Mouse (Mus musculus): ENCODE data around the gene Rcor3. TPM values are rescaled to one million over a fixed set of nuclear protein-coding genes. Genes with fewer than 3 reads are reported as not detected.

Rcor3 gene
- total RNA-seq, 1 experiment: 3.7 TPM

- Histone ChIP-seq H3K36me3 (ENCODE audit: control insufficient read depth, insufficient read depth, low read length, poor library complexity, severe bottlenecking) (no peaks in the 10 kb centered on the region), H3K4me3 (ENCODE audit: insufficient read depth in 1 of 2, low read depth in 1 of 2, low read length in 2 of 2, poor library complexity in 1 of 2, severe bottlenecking in 1 of 2) (no peak overlapping the region), H3K9me3 (ENCODE audit: control insufficient read depth, insufficient read depth, low read depth, low read length) (no peaks in the 10 kb centered on the region), H3K4me1 (ENCODE audit: control insufficient read depth in 2 of 2, insufficient read depth in 2 of 2, low read length in 2 of 2, poor library complexity in 1 of 2) (no peaks in the 10 kb centered on the region), H3K27ac (ENCODE audit: insufficient read depth, low read depth, low read length, poor library complexity, severe bottlenecking) (no peak overlapping the region), H3K9ac (ENCODE audit: insufficient read depth, low read depth, low read length, poor library complexity, severe bottlenecking) (no peak overlapping the region)
- in situ Hi-C loops (cut with MboI; ENCODE audit: low sequenced_read_pairs in 2 of 2, unreplicated experiment in 2 of 2): no loop called here
- TF ChIP-seq CHD2 (IDR thresholded peaks at IDR 0.05; ENCODE audit: low read depth, low read length) (no peak), MAFK (IDR thresholded peaks at IDR 0.05; ENCODE audit: insufficient read depth, low read depth, low read length) (no peak), ZC3H11A (IDR thresholded peaks at IDR 0.05; ENCODE audit: borderline replicate concordance, low read depth, low read length) (no peak), HCFC1 (IDR thresholded peaks at IDR 0.05; ENCODE audit: borderline replicate concordance, insufficient read depth, low read length) (no peak), ZNF384 (IDR thresholded peaks at IDR 0.05; ENCODE audit: low read depth, low read length) (no peak)
- no peak for DNase-seq (ENCODE audit: low read depth, low spot score)
These were observed 74.5 kb downstream of the Rcor3 start for GRCm38 (mm10) chr1:192063209-192063946.

GRCm38 (mm10) chr1:192062682-192063081 is 75.2 kb downstream of the Rcor3 start:
- no peaks in the 10 kb centered on the region for H3K36me3 ChIP-seq (ENCODE audit: control insufficient read depth, insufficient read depth, low read length, poor library complexity, severe bottlenecking)
- no peak overlapping the region for H3K9ac ChIP-seq (ENCODE audit: insufficient read depth, low read depth, low read length, poor library complexity, severe bottlenecking)
- in situ Hi-C loops (cut with MboI; ENCODE audit: low sequenced_read_pairs in 2 of 2, unreplicated experiment in 2 of 2): no loop called here
- H3K27ac ChIP-seq (ENCODE audit: insufficient read depth, low read depth, low read length, poor library complexity, severe bottlenecking): no peak overlapping the region
- no peak for DNase-seq (ENCODE audit: low read depth, low spot score)
- no peak overlapping the region for H3K4me3 ChIP-seq (ENCODE audit: insufficient read depth in 1 of 2, low read depth in 1 of 2, low read length in 2 of 2, poor library complexity in 1 of 2, severe bottlenecking in 1 of 2)
- no peak for TF ChIP-seq ZC3H11A (IDR thresholded peaks at IDR 0.05; ENCODE audit: borderline replicate concordance, low read depth, low read length)
- TF ChIP-seq CHD2 (IDR thresholded peaks at IDR 0.05; ENCODE audit: low read depth, low read length): no peak
- TF ChIP-seq MAFK (IDR thresholded peaks at IDR 0.05; ENCODE audit: insufficient read depth, low read depth, low read length): no peak
- no peak for TF ChIP-seq HCFC1 (IDR thresholded peaks at IDR 0.05; ENCODE audit: borderline replicate concordance, insufficient read depth, low read length)
- no peak for TF ChIP-seq ZNF384 (IDR thresholded peaks at IDR 0.05; ENCODE audit: low read depth, low read length)
- no peaks in the 10 kb centered on the region for H3K9me3 ChIP-seq (ENCODE audit: control insufficient read depth, insufficient read depth, low read depth, low read length)
- no peaks in the 10 kb centered on the region for H3K4me1 ChIP-seq (ENCODE audit: control insufficient read depth in 2 of 2, insufficient read depth in 2 of 2, low read length in 2 of 2, poor library complexity in 1 of 2)

DNA sequence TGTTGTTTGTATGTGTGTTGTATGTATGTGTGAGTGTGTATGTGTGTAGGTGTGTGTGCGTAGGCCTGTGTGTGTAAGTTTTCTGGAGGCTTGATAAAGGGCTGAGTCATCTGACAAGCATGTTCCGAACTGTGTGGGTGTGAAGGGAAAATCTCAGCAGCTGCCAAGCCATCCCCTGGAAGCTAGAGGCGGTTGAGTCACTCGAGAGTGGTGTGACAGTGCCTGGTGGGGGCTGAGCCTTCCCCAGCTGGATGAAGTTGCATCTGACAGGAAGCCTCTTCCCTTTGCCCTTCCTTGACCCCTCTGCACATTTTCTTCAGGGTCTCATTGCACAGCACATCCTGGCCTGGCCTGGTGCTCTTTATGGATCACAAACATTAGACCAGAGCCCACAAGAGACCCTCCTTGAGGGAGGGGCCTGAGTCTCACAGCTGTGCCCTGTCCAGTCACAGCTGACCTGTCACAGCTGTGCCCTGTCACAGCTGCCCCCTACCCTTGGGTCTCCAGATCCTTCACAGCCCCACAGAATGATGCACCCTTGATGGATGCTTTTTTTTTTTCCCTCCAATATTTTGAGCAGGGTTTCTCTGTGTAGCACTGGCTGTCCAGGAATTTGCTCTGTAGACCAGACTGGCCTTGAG is 76.1 kb downstream of the Rcor3 start:
- TF ChIP-seq ZC3H11A (IDR thresholded peaks at IDR 0.05; ENCODE audit: borderline replicate concordance, low read depth, low read length): no peak
- TF ChIP-seq MAFK (IDR thresholded peaks at IDR 0.05; ENCODE audit: insufficient read depth, low read depth, low read length): no peak
- no peak for TF ChIP-seq ZNF384 (IDR thresholded peaks at IDR 0.05; ENCODE audit: low read depth, low read length)
- TF ChIP-seq CHD2 (IDR thresholded peaks at IDR 0.05; ENCODE audit: low read depth, low read length): no peak
- TF ChIP-seq HCFC1 (IDR thresholded peaks at IDR 0.05; ENCODE audit: borderline replicate concordance, insufficient read depth, low read length): no peak
- in situ Hi-C loops (cut with MboI; ENCODE audit: low sequenced_read_pairs in 2 of 2, unreplicated experiment in 2 of 2): no loop called here
- DNase-seq (ENCODE audit: low read depth, low spot score): no peak

DNA sequence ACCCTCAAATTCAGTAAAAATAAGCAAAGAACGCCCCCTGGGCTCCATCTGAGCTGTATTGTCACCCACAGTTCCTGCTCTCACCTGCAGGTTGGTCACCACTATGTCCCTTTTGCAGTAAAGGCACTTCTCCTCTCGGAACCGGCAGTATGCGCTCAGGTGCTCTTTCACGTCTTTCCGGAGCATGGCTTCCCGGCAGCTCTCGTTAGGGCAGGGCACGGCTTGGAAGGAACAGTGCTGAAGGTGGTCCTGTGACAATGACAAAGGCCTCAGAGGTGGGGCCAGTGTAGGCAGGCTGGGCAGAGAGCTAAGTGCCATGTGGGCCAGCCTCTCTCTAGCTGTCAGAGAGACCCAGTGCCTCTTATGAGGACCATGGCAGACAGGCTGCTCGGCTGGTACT is 79.0 kb downstream of the Rcor3 start:
- TF ChIP-seq ZNF384 (IDR thresholded peaks at IDR 0.05; ENCODE audit: low read depth, low read length): no peak
- TF ChIP-seq MAFK (IDR thresholded peaks at IDR 0.05; ENCODE audit: insufficient read depth, low read depth, low read length): no peak
- no peaks in the 10 kb centered on the region for H3K4me1 ChIP-seq (ENCODE audit: control insufficient read depth in 2 of 2, insufficient read depth in 2 of 2, low read length in 2 of 2, poor library complexity in 1 of 2)
- no peaks in the 10 kb centered on the region for H3K36me3 ChIP-seq (ENCODE audit: control insufficient read depth, insufficient read depth, low read length, poor library complexity, severe bottlenecking)
- no peak for DNase-seq (ENCODE audit: low read depth, low spot score)
- in situ Hi-C loops (cut with MboI; ENCODE audit: low sequenced_read_pairs in 2 of 2, unreplicated experiment in 2 of 2): no loop called here
- H3K27ac ChIP-seq (ENCODE audit: insufficient read depth, low read depth, low read length, poor library complexity, severe bottlenecking): no peak overlapping the region
- no peak overlapping the region for H3K9ac ChIP-seq (ENCODE audit: insufficient read depth, low read depth, low read length, poor library complexity, severe bottlenecking)
- no peaks in the 10 kb centered on the region for H3K9me3 ChIP-seq (ENCODE audit: control insufficient read depth, insufficient read depth, low read depth, low read length)
- H3K4me3 ChIP-seq (ENCODE audit: insufficient read depth in 1 of 2, low read depth in 1 of 2, low read length in 2 of 2, poor library complexity in 1 of 2, severe bottlenecking in 1 of 2): no peak overlapping the region

More for the DNA sequence above, 76.1 kb downstream of the Rcor3 start:
- Histone ChIP-seq H3K36me3 (ENCODE audit: control insufficient read depth, insufficient read depth, low read length, poor library complexity, severe bottlenecking) (no peaks in the 10 kb centered on the region), H3K4me3 (ENCODE audit: insufficient read depth in 1 of 2, low read depth in 1 of 2, low read length in 2 of 2, poor library complexity in 1 of 2, severe bottlenecking in 1 of 2) (no peak overlapping the region), H3K9me3 (ENCODE audit: control insufficient read depth, insufficient read depth, low read depth, low read length) (no peaks in the 10 kb centered on the region), H3K27ac (ENCODE audit: insufficient read depth, low read depth, low read length, poor library complexity, severe bottlenecking) (no peak overlapping the region), H3K9ac (ENCODE audit: insufficient read depth, low read depth, low read length, poor library complexity, severe bottlenecking) (no peak overlapping the region), H3K4me1 (ENCODE audit: control insufficient read depth in 2 of 2, insufficient read depth in 2 of 2, low read length in 2 of 2, poor library complexity in 1 of 2) (no peaks in the 10 kb centered on the region)
